Mouse (Mus musculus): ENCODE measurements around the gene Slc7a12. TPM values are rescaled to one million over a fixed set of nuclear protein-coding genes. Genes with fewer than 3 reads are reported as not detected.

Gene Slc7a12
- not detected in 2 replicates for polyA plus RNA-seq (2012)

- TF ChIP-seq GATA1 (IDR thresholded peaks at IDR 0.05; ENCODE audit: low read length), result no peak
Measured at GRCm38 (mm10) chr3:14480397-14480796, at the start of gene Slc7a12. TSS of gene Slc7a12 (plus strand) at chr3:14480697.

GRCm38 (mm10) chr3:14432381-14432780 lies 48.1 kb upstream of the Slc7a12 start:
- no peak for TF ChIP-seq GATA1 (IDR thresholded peaks at IDR 0.05; ENCODE audit: low read length)

GRCm38 (mm10) chr3:14446015-14446414 lies 34.5 kb upstream of the Slc7a12 start:
- TF ChIP-seq GATA1 (IDR thresholded peaks at IDR 0.05; ENCODE audit: low read length), result no peak

GRCm38 (mm10) chr3:14446691-14447090 lies 33.8 kb upstream of the Slc7a12 start:
- TF ChIP-seq GATA1 (IDR thresholded peaks at IDR 0.05; ENCODE audit: low read length), result no peak

Other genes with a start within 250 kb of the Slc7a12 start
- gene 1810022K09Rik, start 130.6 kb downstream of the Slc7a12 start, polyA plus RNA-seq (2012), result 10.9 and 16.6 TPM in 2 replicates
- 0.61 and 0.71 TPM in 2 replicates for gene Car13, start 161.0 kb downstream of the Slc7a12 start, polyA plus RNA-seq (2012)

Data from G1E-ER4 (cell line).